ENCODE assay signal across 15 mouse cellular contexts in genomic region chr17:74290869-74291268, GRCm38 (mm10). TPM values are rescaled to one million over a fixed set of nuclear protein-coding genes. Genes with fewer than 3 reads are reported as not detected.
DNase-seq lines count a peak whose midpoint lies in the region; ATAC-seq and TF ChIP-seq lines count a peak whose summit lies in the region.
"Had no signal": no experiment of that assay in that cellular context is flagged by ENCODE, and none has a peak within 500 bp of the region (broad histone marks: within the 10 kb centered on the region; RNA-seq: fewer than 3 reads in every experiment).

No protein-coding gene starts in this region.

- peak overlapping the region; percentile 53 for H3K9ac ChIP-seq in liver, embryonic 15.5 days
- H3K9ac ChIP-seq: kidney, embryonic 15.5 days had no signal

- ATAC-seq in liver, embryonic 15.5 days (ENCODE audit: insufficient read depth): no peak
- ATAC-seq: hindbrain, postnatal 0 days had no signal

- no peak for TF ChIP-seq POLR2A in bone marrow, adult 2 months (IDR thresholded peaks at IDR 0.05; ENCODE audit: borderline replicate concordance, control insufficient read depth, low read depth, low read length)

- H3K4me2 ChIP-seq in liver, embryonic 15.5 days: peak overlapping the region; percentile 91
- H3K4me2 ChIP-seq: kidney, embryonic 15.5 days had no signal

- no peaks in the 10 kb centered on the region for H3K27me3 ChIP-seq in liver, embryonic 15.5 days
- H3K27me3 ChIP-seq: kidney, embryonic 15.5 days had no signal

- no peak overlapping the region for H3K4me3 ChIP-seq in gastrocnemius, adult 2 months
- peak overlapping the region; percentile 16 for H3K4me3 ChIP-seq in bone marrow, adult 2 months (replicated peaks; ENCODE audit: control insufficient read depth, low read depth, low read length)
- H3K4me3 ChIP-seq in liver, embryonic 15.5 days (replicated peaks): peak overlapping the region; percentile 99
- H3K4me3 ChIP-seq: kidney, embryonic 15.5 days had no signal

- DNase-seq in gastrocnemius, adult 2 months: no peak
- DNase-seq in gastrocnemius, adult 8-10 months (ENCODE audit: low spot score in 2 of 2): no peak
- DNase-seq in lung, postnatal 10 days: peak; percentile 22
- no peak for DNase-seq in lung, postnatal 14 days
- DNase-seq in cerebellum, adult 11 months: no peak
- DNase-seq in layer of hippocampus, postnatal 36 days: no peak
- DNase-seq: adrenal gland, postnatal 25 days; cerebellum, postnatal 25 days; heart, adult 11 months; right cerebral cortex, postnatal 14 days; thymus, adult 2 months had no signal

- H3K4me1 ChIP-seq in bone marrow, adult 2 months (ENCODE audit: control insufficient read depth, insufficient read depth, low read length): peaks cover 3% of the 10 kb centered on the region
- peaks cover 68% of the 10 kb centered on the region for H3K4me1 ChIP-seq in liver, embryonic 15.5 days (replicated peaks)

- H3K9me3 ChIP-seq in liver, embryonic 15.5 days (replicated peaks): no peaks in the 10 kb centered on the region
- H3K9me3 ChIP-seq: kidney, embryonic 15.5 days had no signal

- peaks cover 18% of the 10 kb centered on the region for H3K36me3 ChIP-seq in liver, embryonic 15.5 days (replicated peaks)

- intact Hi-C loops in gastrocnemius, adult 2 months (cut with DNase I): loop anchor here (5.0 kb wide), 2 partner anchors 44 to 94 kb away; no protein-coding TSS in a partner anchor

- H3K27ac ChIP-seq in gastrocnemius, adult 2 months: peak overlapping the region; percentile 6; the same call in 1 of the 2 replicates
- no peak overlapping the region for H3K27ac ChIP-seq in bone marrow, adult 2 months (ENCODE audit: control insufficient read depth, insufficient read depth, low read depth, low read length, poor library complexity)
- peak overlapping the region; percentile 84 for H3K27ac ChIP-seq in liver, embryonic 15.5 days (replicated peaks)
- H3K27ac ChIP-seq: hindbrain, postnatal 0 days; kidney, embryonic 15.5 days had no signal

- TF ChIP-seq CTCF in gastrocnemius, adult 2 months (IDR thresholded peaks at IDR 0.05): no peak
- TF ChIP-seq CTCF in bone marrow, adult 2 months (IDR thresholded peaks at IDR 0.05; ENCODE audit: control insufficient read depth, insufficient read depth, low read length): no peak

RNA-seq across cellular contexts. Expression of gene Memo1, which starts 4.5 kb away (rescaled TPM):
- 10 to 100 TPM; 43.7 to 55.6 TPM for total RNA-seq in gastrocnemius, adult 2 months (2021)
- 10 to 100 TPM; 46.9 to 53.6 (median 52.8) TPM for total RNA-seq in gastrocnemius, adult 8-10 months (2022)
- 65.0 and 101 TPM in 2 replicates for polyA plus RNA-seq in bone marrow, adult 2 months (2011; ENCODE audit: insufficient read depth, insufficient read length, low replicate concordance, missing spikeins)
- 88.8 and 96.4 TPM in 2 replicates for polyA plus RNA-seq in liver, embryonic 15.5 days (2015; fragmentation: Nextera tagmentation; extraction: Ambion mirVana)
- 10 to 100 TPM; 50.0 to 50.2 TPM for total RNA-seq in layer of hippocampus, postnatal 36 days (2021)

RNA-seq across cellular contexts. Expression of gene Dpy30, which starts 32.9 kb away (rescaled TPM):
- total RNA-seq in gastrocnemius, adult 2 months (2021): 10 to 100 TPM; 45.2 to 57.6 TPM
- 10 to 100 TPM; 41.5 to 47.7 (median 44.5) TPM for total RNA-seq in gastrocnemius, adult 8-10 months (2022)
- 78.1 and 83.6 TPM in 2 replicates for polyA plus RNA-seq in bone marrow, adult 2 months (2011; ENCODE audit: insufficient read depth, insufficient read length, low replicate concordance, missing spikeins)
- 98.0 and 119 TPM in 2 replicates for polyA plus RNA-seq in liver, embryonic 15.5 days (2015; fragmentation: Nextera tagmentation; extraction: Ambion mirVana)
- total RNA-seq in layer of hippocampus, postnatal 36 days (2021): 10 to 100 TPM; 50.9 to 54.4 TPM

RNA-seq across cellular contexts. Expression of gene Spast, which starts 47.9 kb away (rescaled TPM):
- total RNA-seq in gastrocnemius, adult 2 months (2021): 10 to 100 TPM; 47.5 to 47.9 TPM
- 10 to 100 TPM; 46.1 to 59.4 (median 53.1) TPM for total RNA-seq in gastrocnemius, adult 8-10 months (2022)
- polyA plus RNA-seq in bone marrow, adult 2 months (2011; ENCODE audit: insufficient read depth, insufficient read length, low replicate concordance, missing spikeins): 9.6 and 9.7 TPM in 2 replicates
- 5.2 and 5.3 TPM in 2 replicates for polyA plus RNA-seq in liver, embryonic 15.5 days (2015; fragmentation: Nextera tagmentation; extraction: Ambion mirVana)
- 10 to 100 TPM; 59.2 to 60.5 TPM for total RNA-seq in layer of hippocampus, postnatal 36 days (2021)
